Mouse (Mus musculus): Measurements from ENCODE around the gene Tfpi.

The Tfpi gene

GRCm38 (mm10) chr2:84493626-84494025 is 17.1 kb upstream of the Tfpi start:
- Histone ChIP-seq H3K27me3 (ENCODE audit: control insufficient read depth, insufficient read depth, low read length, poor library complexity, severe bottlenecking) (no peaks in the 10 kb centered on the region), H3K36me3 (ENCODE audit: control insufficient read depth, insufficient read depth, low read length, poor library complexity, severe bottlenecking) (no peaks in the 10 kb centered on the region)
- no peak for DNase-seq (ENCODE audit: low read depth, low spot score)

DNA sequence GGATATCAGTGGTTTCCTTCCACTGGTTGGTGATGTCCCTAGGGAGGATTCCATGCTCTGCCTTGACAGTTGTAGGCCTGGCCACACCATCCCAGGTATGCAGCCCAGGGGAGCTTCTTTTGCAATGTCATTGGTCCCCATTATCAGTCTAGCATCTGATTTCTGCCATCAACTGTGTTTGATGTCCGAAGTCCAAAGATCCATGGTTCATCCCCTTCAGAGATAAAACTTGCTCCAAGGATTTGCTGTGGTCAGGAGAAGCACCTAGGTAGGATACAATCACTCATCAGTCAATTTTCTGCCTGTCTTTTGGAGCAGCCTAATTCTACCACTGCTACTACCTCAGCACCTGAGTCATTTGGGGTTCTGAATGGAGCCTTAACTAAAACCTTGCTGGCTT is 15.1 kb upstream of the Tfpi start:
- Histone ChIP-seq H3K27me3 (ENCODE audit: control insufficient read depth, insufficient read depth, low read length, poor library complexity, severe bottlenecking) (no peaks in the 10 kb centered on the region), H3K36me3 (ENCODE audit: control insufficient read depth, insufficient read depth, low read length, poor library complexity, severe bottlenecking) (no peaks in the 10 kb centered on the region)
- DNase-seq (ENCODE audit: low read depth, low spot score) = no peak

- Histone ChIP-seq H3K36me3 (ENCODE audit: control insufficient read depth, insufficient read depth, low read length, poor library complexity, severe bottlenecking) (no peaks in the 10 kb centered on the region), H3K27me3 (ENCODE audit: control insufficient read depth, insufficient read depth, low read length, poor library complexity, severe bottlenecking) (no peaks in the 10 kb centered on the region)
- DNase-seq (ENCODE audit: low read depth, low spot score) = no peak
Measured at GRCm38 (mm10) chr2:84487705-84488291, 11.2 kb upstream of the Tfpi start.

DNA sequence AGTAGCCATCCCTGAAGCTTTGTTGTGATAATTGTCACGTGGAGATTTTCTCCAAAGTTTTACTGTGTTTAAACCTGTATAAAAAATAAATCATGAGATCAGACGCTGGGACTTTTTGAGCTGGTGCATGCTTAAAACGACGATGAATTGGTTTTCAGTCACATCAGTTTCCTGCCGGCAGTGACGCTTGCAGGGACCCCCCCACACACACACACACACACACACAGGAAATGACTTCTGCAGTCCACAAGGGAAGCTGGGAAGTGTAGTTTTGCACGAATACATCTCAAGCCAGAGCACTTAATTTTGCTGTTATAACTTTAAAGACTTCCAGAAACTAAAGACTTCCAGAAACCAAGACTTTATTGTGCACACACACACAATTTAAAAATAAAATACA is 5.3 kb upstream of the Tfpi start:
- no peaks in the 10 kb centered on the region for H3K27me3 ChIP-seq (ENCODE audit: control insufficient read depth, insufficient read depth, low read length, poor library complexity, severe bottlenecking)
- DNase-seq (ENCODE audit: low read depth, low spot score) = peak; percentile 86
- H3K36me3 ChIP-seq (ENCODE audit: control insufficient read depth, insufficient read depth, low read length, poor library complexity, severe bottlenecking) = no peaks in the 10 kb centered on the region

DNA sequence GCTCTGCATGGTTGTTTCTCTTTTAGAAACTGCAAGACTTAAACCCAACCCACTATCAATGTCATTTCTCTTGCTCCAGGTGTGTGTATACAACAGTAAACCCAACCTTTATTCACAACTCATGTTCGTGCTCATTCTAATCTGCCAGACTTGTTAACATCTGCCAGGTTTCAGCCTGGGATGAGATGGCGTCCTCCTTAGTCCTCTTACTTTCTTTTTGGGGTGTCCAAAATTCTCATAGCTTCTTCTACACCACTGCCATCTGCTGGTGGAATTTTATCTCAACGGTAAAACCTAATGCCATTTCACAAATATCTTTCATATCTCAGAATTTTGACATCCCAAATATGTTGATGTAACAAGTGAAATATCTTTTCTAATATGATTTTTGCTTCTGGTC is 2.5 kb upstream of the Tfpi start:
- Histone ChIP-seq H3K36me3 (ENCODE audit: control insufficient read depth, insufficient read depth, low read length, poor library complexity, severe bottlenecking) (no peaks in the 10 kb centered on the region), H3K27me3 (ENCODE audit: control insufficient read depth, insufficient read depth, low read length, poor library complexity, severe bottlenecking) (no peaks in the 10 kb centered on the region)
- DNase-seq (ENCODE audit: low read depth, low spot score) = peak; percentile 86

DNA sequence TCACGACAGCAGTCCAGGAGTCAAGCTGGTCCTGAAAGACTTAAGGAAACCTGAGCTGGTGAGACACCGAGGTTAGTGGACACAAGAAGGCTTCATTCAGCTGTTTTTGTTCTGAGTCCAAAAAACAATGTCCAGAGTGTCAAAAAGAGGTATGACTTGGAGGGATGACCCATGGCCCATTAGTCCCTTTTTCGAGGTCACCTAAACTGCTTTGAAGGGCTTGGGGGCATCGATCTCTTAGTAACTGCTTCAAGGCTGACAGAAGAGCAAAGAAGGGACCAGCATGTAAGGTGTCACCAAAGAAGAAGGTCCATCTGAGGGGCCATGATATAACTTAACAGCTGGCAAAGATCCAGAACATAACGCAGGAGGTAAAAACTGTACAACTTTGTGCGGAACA is 1.2 kb upstream of the Tfpi start:
- Histone ChIP-seq H3K27me3 (ENCODE audit: control insufficient read depth, insufficient read depth, low read length, poor library complexity, severe bottlenecking) (no peaks in the 10 kb centered on the region), H3K36me3 (ENCODE audit: control insufficient read depth, insufficient read depth, low read length, poor library complexity, severe bottlenecking) (no peaks in the 10 kb centered on the region)
- DNase-seq (ENCODE audit: low read depth, low spot score) = no peak

DNA sequence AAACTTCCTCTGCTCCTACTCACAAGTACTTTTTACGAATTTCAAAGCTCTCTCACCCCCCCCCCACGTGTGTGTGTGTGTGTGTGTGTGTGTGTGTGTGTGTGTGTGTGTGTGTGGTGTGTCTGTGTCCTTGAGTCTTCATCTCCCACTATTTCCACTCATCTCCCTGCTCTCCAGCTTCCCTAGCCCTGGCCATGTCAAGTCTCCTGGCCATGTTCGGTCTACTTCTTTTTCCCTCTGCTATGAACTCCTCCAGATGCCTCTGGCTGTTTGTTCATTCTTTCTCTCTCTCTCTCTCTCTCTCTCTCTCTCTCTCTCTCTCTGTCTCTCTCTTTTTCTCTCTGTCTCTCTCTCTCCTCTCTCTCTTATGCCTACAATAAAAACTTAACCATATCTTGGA is 444 bp downstream of the Tfpi start:
- DNase-seq (ENCODE audit: low read depth, low spot score) = no peak
- no peaks in the 10 kb centered on the region for H3K27me3 ChIP-seq (ENCODE audit: control insufficient read depth, insufficient read depth, low read length, poor library complexity, severe bottlenecking)
- H3K36me3 ChIP-seq (ENCODE audit: control insufficient read depth, insufficient read depth, low read length, poor library complexity, severe bottlenecking) = no peaks in the 10 kb centered on the region

- H3K36me3 ChIP-seq (ENCODE audit: control insufficient read depth, insufficient read depth, low read length, poor library complexity, severe bottlenecking) = no peaks in the 10 kb centered on the region
- DNase-seq (ENCODE audit: low read depth, low spot score) = no peak
- no peaks in the 10 kb centered on the region for H3K27me3 ChIP-seq (ENCODE audit: control insufficient read depth, insufficient read depth, low read length, poor library complexity, severe bottlenecking)
Measured at GRCm38 (mm10) chr2:84475601-84476000, 974 bp downstream of the Tfpi start.

DNA sequence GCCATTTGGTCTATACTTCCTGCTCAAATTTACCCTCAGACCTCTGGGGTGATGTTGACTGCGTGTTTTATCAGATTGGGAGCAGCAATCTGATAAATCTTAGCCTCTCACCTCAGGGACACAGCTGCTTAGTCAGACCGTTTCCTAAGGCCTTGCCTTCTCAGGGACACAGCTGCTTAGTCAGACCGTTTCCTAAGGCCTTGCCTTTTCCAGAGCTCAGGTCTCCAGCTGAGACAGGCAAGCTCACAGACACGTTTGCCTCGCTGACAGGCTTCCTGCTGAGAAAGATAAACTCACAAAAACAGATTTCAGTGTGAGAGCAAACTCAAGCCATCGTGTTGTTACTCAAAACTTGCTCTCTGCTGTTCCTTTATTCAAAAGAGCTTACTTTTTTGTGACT is 1.9 kb downstream of the Tfpi start:
- Histone ChIP-seq H3K27me3 (ENCODE audit: control insufficient read depth, insufficient read depth, low read length, poor library complexity, severe bottlenecking) (no peaks in the 10 kb centered on the region), H3K36me3 (ENCODE audit: control insufficient read depth, insufficient read depth, low read length, poor library complexity, severe bottlenecking) (no peaks in the 10 kb centered on the region)
- no peak for DNase-seq (ENCODE audit: low read depth, low spot score)

DNA sequence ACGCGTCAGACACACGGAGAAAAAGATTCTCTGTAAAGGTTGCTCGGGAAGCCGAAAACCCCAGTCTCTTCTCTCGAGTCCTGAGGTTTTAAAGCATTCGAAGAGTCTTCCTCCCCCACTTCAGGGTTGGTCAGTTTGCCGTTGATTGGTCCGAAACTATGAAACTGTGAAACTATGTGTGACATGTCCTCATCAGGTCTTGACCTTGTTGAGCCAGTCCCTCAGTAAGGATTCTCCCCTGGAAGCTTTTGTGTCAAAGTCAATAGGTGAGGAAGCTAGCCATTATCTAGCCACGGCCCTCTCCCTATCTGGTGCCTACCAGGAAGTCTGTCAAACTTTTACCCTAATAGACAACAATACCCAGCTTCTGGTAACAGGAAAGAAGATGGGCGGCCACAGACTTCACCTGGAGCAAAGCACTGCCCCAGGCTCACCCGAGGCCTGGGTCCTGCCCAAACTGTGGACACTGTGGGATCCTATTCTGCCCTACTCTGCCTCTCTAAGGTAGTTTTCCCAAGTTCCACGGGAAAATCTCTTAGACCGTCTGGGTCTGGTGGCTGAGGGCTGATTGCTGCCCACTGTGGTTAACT is 2.5 kb downstream of the Tfpi start:
- H3K36me3 ChIP-seq (ENCODE audit: control insufficient read depth, insufficient read depth, low read length, poor library complexity, severe bottlenecking) = no peaks in the 10 kb centered on the region
- no peak for DNase-seq (ENCODE audit: low read depth, low spot score)
- H3K27me3 ChIP-seq (ENCODE audit: control insufficient read depth, insufficient read depth, low read length, poor library complexity, severe bottlenecking) = no peaks in the 10 kb centered on the region

- Histone ChIP-seq H3K27me3 (ENCODE audit: control insufficient read depth, insufficient read depth, low read length, poor library complexity, severe bottlenecking) (no peaks in the 10 kb centered on the region), H3K36me3 (ENCODE audit: control insufficient read depth, insufficient read depth, low read length, poor library complexity, severe bottlenecking) (no peaks in the 10 kb centered on the region)
- DNase-seq (ENCODE audit: low read depth, low spot score) = no peak
Measured at GRCm38 (mm10) chr2:84467391-84467790, 9.2 kb downstream of the Tfpi start.

GRCm38 (mm10) chr2:84464956-84465355 is 11.6 kb downstream of the Tfpi start:
- Histone ChIP-seq H3K36me3 (ENCODE audit: control insufficient read depth, insufficient read depth, low read length, poor library complexity, severe bottlenecking) (no peaks in the 10 kb centered on the region), H3K27me3 (ENCODE audit: control insufficient read depth, insufficient read depth, low read length, poor library complexity, severe bottlenecking) (no peaks in the 10 kb centered on the region)
- no peak for DNase-seq (ENCODE audit: low read depth, low spot score)

- H3K27me3 ChIP-seq (ENCODE audit: control insufficient read depth, insufficient read depth, low read length, poor library complexity, severe bottlenecking) = no peaks in the 10 kb centered on the region
- DNase-seq (ENCODE audit: low read depth, low spot score) = no peak
- H3K36me3 ChIP-seq (ENCODE audit: control insufficient read depth, insufficient read depth, low read length, poor library complexity, severe bottlenecking) = no peaks in the 10 kb centered on the region
Measured at GRCm38 (mm10) chr2:84462411-84462810, 14.2 kb downstream of the Tfpi start.

DNA sequence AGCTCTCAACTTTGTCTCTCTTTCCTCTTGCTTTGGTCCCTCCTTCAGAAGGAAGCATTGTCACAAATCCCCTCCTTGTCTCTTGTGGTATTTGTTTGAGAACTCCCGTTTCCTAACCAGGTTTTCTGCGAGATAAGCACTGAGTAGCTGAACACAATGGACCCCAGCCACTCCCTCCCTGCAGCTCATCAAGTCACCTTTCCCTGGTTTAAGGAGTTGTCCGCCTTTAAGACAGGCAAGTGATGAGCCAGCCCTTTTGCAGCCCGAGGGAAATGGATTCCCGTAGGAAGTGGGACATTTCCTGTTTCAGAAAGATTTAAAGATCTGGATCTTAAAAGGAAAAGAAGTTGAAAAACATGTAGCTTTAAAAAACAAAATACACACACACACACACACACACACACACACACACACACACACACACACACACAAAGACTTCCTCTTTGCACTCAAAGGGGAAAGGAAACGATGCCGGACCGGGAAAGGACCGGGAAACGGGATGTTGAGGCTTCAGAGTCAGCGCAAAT is 16.9 kb downstream of the Tfpi start:
- no peaks in the 10 kb centered on the region for H3K36me3 ChIP-seq (ENCODE audit: control insufficient read depth, insufficient read depth, low read length, poor library complexity, severe bottlenecking)
- no peaks in the 10 kb centered on the region for H3K27me3 ChIP-seq (ENCODE audit: control insufficient read depth, insufficient read depth, low read length, poor library complexity, severe bottlenecking)
- no peak for DNase-seq (ENCODE audit: low read depth, low spot score)

- no peaks in the 10 kb centered on the region for H3K36me3 ChIP-seq (ENCODE audit: control insufficient read depth, insufficient read depth, low read length, poor library complexity, severe bottlenecking)
- no peak for DNase-seq (ENCODE audit: low read depth, low spot score)
- H3K27me3 ChIP-seq (ENCODE audit: control insufficient read depth, insufficient read depth, low read length, poor library complexity, severe bottlenecking) = no peaks in the 10 kb centered on the region
Measured at GRCm38 (mm10) chr2:84457221-84457620, 19.4 kb downstream of the Tfpi start.
